Mouse (Mus musculus) liver, adult 2 months (tissue): ENCODE measurements around the gene Uncx. TPM values are rescaled to one million over a fixed set of nuclear protein-coding genes. Genes with fewer than 3 reads are reported as not detected.

Experiments
- DNase-seq: peaks from one replicate; pipeline ENCODE4 v3.0.0-alpha.2; 2011; ENCODE audit warnings: low read depth, low spot score; ENCODE audit errors: extremely low read depth
- H3K27ac ChIP-seq: fragments of 200-500 bp; replicated peaks from 2 replicates; pipeline ENCODE4 v1.5.1; 2012; ENCODE audit warnings: low read depth, mild to moderate bottlenecking, control low read depth, inconsistent platforms, low read length; ENCODE audit not compliant: insufficient read depth
- H3K27me3 ChIP-seq: fragments of 200-500 bp; 2 replicates; pipeline ENCODE4 v1.6.1; 2012; ENCODE audit warnings: mild to moderate bottlenecking, moderate library complexity, low read length, inconsistent platforms; ENCODE audit not compliant: control insufficient read depth, insufficient read depth
- H3K36me3 ChIP-seq: fragments of 200-500 bp; 2 replicates; pipeline ENCODE4 v1.6.1; 2012; ENCODE audit warnings: low read length, inconsistent platforms; ENCODE audit not compliant: control insufficient read depth, insufficient read depth
- H3K4me1 ChIP-seq: fragments of 200-500 bp; 2 replicates; pipeline ENCODE4 v1.6.1; 2011; ENCODE audit warnings: low read length; ENCODE audit not compliant: control insufficient read depth, insufficient read depth
- H3K4me3 ChIP-seq: fragments of 200-500 bp; 2 replicates; pipeline ENCODE4 v1.5.1; 2011; ENCODE audit warnings: low read depth, mild to moderate bottlenecking, control low read depth, low read length, moderate library complexity; ENCODE audit not compliant: insufficient read depth
- H3K79me2 ChIP-seq: fragments of 200-500 bp; 2 replicates; pipeline ENCODE4 v1.6.1; 2012; ENCODE audit warnings: inconsistent platforms, mild to moderate bottlenecking, low read length, moderate library complexity; ENCODE audit not compliant: control insufficient read depth, insufficient read depth
- H3K9ac ChIP-seq: fragments of 200-500 bp; 2 replicates; pipeline ENCODE4 v1.6.1; 2012; ENCODE audit warnings: low read depth, mild to moderate bottlenecking, control low read depth, inconsistent platforms, low read length
- CTCF ChIP-seq: fragments of 200-500 bp; IDR thresholded peaks from 2 replicates; pipeline ENCODE4 v1.5.1; 2011; ENCODE audit warnings: low read depth, low read length, control low read depth
- POLR2A ChIP-seq: fragments of 200-500 bp; IDR thresholded peaks from 2 replicates; pipeline ENCODE4 v1.6.1; 2011; ENCODE audit warnings: low read length, control low read depth; ENCODE audit not compliant: insufficient read depth; ENCODE audit errors: extremely low read depth
- WGBS: fragments of 180-500 bp; shearing (Covaris S2); methylation state at CpG from one replicate; pipeline ENCODE4 v1.1.7; 2018; 5-methylcytosine and 5-hydroxymethylcytosine counted together
- polyA plus RNA-seq: library from polyadenylated mRNA; depleted of rRNA; stranded (reverse); fragments of >200 nt; gene quantifications from 2 replicates; pipeline ENCODE4 v1.2.3, GENCODE M21; 2012
- total RNA-seq: library from RNA; depleted of rRNA; stranded (reverse); fragments of >200 nt; gene quantifications from 2 replicates; pipeline ENCODE4 v1.2.3, GENCODE M21; 2014

The Uncx gene
- total and polyA plus RNA-seq, 2 experiments: not detected

- no peak overlapping the region for H3K9ac ChIP-seq
- DNase-seq: peak; percentile 48
- no peaks in the 10 kb centered on the region for H3K4me1 ChIP-seq
- H3K27me3 ChIP-seq: peaks cover 2% of the 10 kb centered on the region; the same call in 1 of the 2 replicates
- no peak overlapping the region for H3K4me3 ChIP-seq
- no peaks in the 10 kb centered on the region for H3K79me2 ChIP-seq
- TF ChIP-seq POLR2A (no peak), CTCF (peak; percentile 94)
- no peak overlapping the region for H3K27ac ChIP-seq
- 2% methylated on average over 14 of the region's 14 CpGs for WGBS
- no peaks in the 10 kb centered on the region for H3K36me3 ChIP-seq
Observed at GRCm38 (mm10) chr5:139505073-139505606, 38.2 kb upstream of the Uncx start.

- H3K27me3 ChIP-seq: peaks cover 5% of the 10 kb centered on the region; the same call in 1 of the 2 replicates
- H3K9ac ChIP-seq: no peak overlapping the region
- no peaks in the 10 kb centered on the region for H3K4me1 ChIP-seq
- H3K36me3 ChIP-seq: no peaks in the 10 kb centered on the region
- no peaks in the 10 kb centered on the region for H3K79me2 ChIP-seq
- H3K27ac ChIP-seq: no peak overlapping the region
- TF ChIP-seq POLR2A: no peak
- no peak for TF ChIP-seq CTCF
- no peak for DNase-seq
- H3K4me3 ChIP-seq: no peak overlapping the region
- WGBS: 10% methylated on average over 5 of the region's 5 CpGs
Observed at GRCm38 (mm10) chr5:139506207-139506606, 37.1 kb upstream of the Uncx start.

GRCm38 (mm10) chr5:139510682-139511366, 32.5 kb upstream of the Uncx start:
- 23% methylated on average over 17 of the region's 17 CpGs for WGBS
- Histone ChIP-seq H3K9ac (no peak overlapping the region), H3K4me1 (no peaks in the 10 kb centered on the region), H3K4me3 (no peak overlapping the region), H3K27ac (no peak overlapping the region), H3K36me3 (no peaks in the 10 kb centered on the region), H3K27me3 (peaks cover 8% of the 10 kb centered on the region; the same call in 1 of the 2 replicates), H3K79me2 (no peaks in the 10 kb centered on the region)
- TF ChIP-seq CTCF: 0 out of 2 replicates have a peak, but pooled peaks have one; percentile 5
- TF ChIP-seq POLR2A: no peak
- no peak for DNase-seq

- H3K36me3 ChIP-seq: no peaks in the 10 kb centered on the region
- TF ChIP-seq CTCF (no peak), POLR2A (no peak)
- 87% methylated on average over 4 of the region's 4 CpGs for WGBS
Observed at GRCm38 (mm10) chr5:139512201-139512600, 31.1 kb upstream of the Uncx start.

GRCm38 (mm10) chr5:139516281-139516680, 27.0 kb upstream of the Uncx start:
- H3K4me3 ChIP-seq: no peak overlapping the region
- H3K4me1 ChIP-seq: no peaks in the 10 kb centered on the region
- H3K36me3 ChIP-seq: no peaks in the 10 kb centered on the region
- no peak overlapping the region for H3K9ac ChIP-seq
- H3K27ac ChIP-seq: no peak overlapping the region
- DNase-seq: no peak
- H3K79me2 ChIP-seq: no peaks in the 10 kb centered on the region
- H3K27me3 ChIP-seq: 0 out of 2 replicates have a peak, but pooled peaks cover 4% of the 10 kb centered on the region
- WGBS: 28% methylated on average over 11 of the region's 11 CpGs
- TF ChIP-seq CTCF: no peak
- no peak for TF ChIP-seq POLR2A

More at GRCm38 (mm10) chr5:139512201-139512600, 31.1 kb upstream of the Uncx start:
- peaks cover 8% of the 10 kb centered on the region; the same call in 1 of the 2 replicates for H3K27me3 ChIP-seq
- H3K4me3 ChIP-seq: no peak overlapping the region
- no peaks in the 10 kb centered on the region for H3K79me2 ChIP-seq
- H3K27ac ChIP-seq: no peak overlapping the region
- H3K9ac ChIP-seq: no peak overlapping the region
- DNase-seq: no peak
- no peaks in the 10 kb centered on the region for H3K4me1 ChIP-seq
